Mouse (Mus musculus) liver, postnatal 0 days (tissue): ENCODE data around the gene Col23a1.

Experiments
- CTCF ChIP-seq: sonication (generic); IDR thresholded peaks from 2 replicates; pipeline ENCODE4 v1.5.1; 2016; ENCODE audit warnings: antibody characterized with exemption, low read depth
- EP300 ChIP-seq: IDR thresholded peaks from 2 replicates; pipeline ENCODE4 v1.6.1; 2016; ENCODE audit warnings: antibody characterized with exemption, low read depth, mild to moderate bottlenecking

- TF ChIP-seq CTCF (no peak), EP300 (no peak)
Observed at GRCm38 (mm10) chr11:51264352-51264751, 25.4 kb upstream of the Col23a1 start.
